Mouse (Mus musculus): ENCODE data around the gene Rhbdl1.

DNA sequence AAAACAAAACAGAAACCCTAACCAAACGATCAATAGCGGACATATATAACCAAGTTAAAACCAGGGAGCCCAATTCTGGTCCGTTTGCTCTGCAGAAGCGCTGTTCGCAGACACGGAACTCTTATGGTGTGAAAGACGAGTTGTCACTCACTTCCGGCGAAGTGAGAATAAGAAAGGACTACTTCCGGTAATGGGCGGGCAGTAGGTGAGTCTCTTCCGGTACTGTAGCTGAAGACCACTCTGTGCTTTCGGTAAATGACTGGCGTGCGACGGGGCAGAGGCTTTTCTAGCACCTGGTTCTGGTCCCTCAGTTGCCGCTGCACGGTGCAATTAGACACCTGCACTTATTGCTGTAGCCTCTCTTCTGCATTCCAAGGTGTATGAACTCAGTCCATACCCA, 13.6 kb downstream of the Rhbdl1 start, which contains the start of gene Wdr24:
- TF ChIP-seq GATA1 (IDR thresholded peaks at IDR 0.05; ENCODE audit: borderline replicate concordance, low read length), result no peak
- TF ChIP-seq CTCF (IDR thresholded peaks at IDR 0.05; ENCODE audit: low read depth, low read length), result no peak
- no peak for TF ChIP-seq POLR2AphosphoS5 (IDR thresholded peaks at IDR 0.05; ENCODE audit: insufficient replicate concordance, low read depth, low read length)
